Mouse (Mus musculus) retina, adult 2 months (tissue): ENCODE measurements at regions not wholly inside any gene's neighbourhood (a gene's known extent, or its start where the extent isn't known, plus 50 kb on each side); places are given as distances from the start of the nearest gene placed in this dataset.
A peak's percentile ranks its signal among the peaks of the same experiment; 100 is the strongest.

Experiments
- DNase-seq: peaks from one replicate; pipeline ENCODE4 v3.0.0-alpha.2; 2012; ENCODE audit warnings: low read depth, low spot score

GRCm38 (mm10) chr15:6025543-6025942, 274.0 kb upstream of the Dab2 start:
- DNase-seq, result no peak

- no peak for DNase-seq
Measured at GRCm38 (mm10) chr15:6029214-6029613, 270.4 kb upstream of the Dab2 start.

GRCm38 (mm10) chr15:6030396-6030795, 269.2 kb upstream of the Dab2 start:
- no peak for DNase-seq

GRCm38 (mm10) chr15:6034156-6034555, 265.4 kb upstream of the Dab2 start:
- DNase-seq, result no peak

GRCm38 (mm10) chr15:6044511-6045256, 254.9 kb upstream of the Dab2 start:
- DNase-seq, result no peak

- DNase-seq, result no peak
Measured at GRCm38 (mm10) chr15:6055703-6056102, 243.9 kb upstream of the Dab2 start.

GRCm38 (mm10) chr15:6056887-6057626, 242.5 kb upstream of the Dab2 start:
- no peak for DNase-seq

GRCm38 (mm10) chr15:6059361-6059760, 240.2 kb upstream of the Dab2 start:
- DNase-seq, result no peak

- no peak for DNase-seq
Measured at GRCm38 (mm10) chr15:6059790-6060189, 239.8 kb upstream of the Dab2 start.

- no peak for DNase-seq
Measured at GRCm38 (mm10) chr15:6060649-6061048, 238.9 kb upstream of the Dab2 start.

- DNase-seq, result no peak
Measured at GRCm38 (mm10) chr15:6065100-6065499, 234.5 kb upstream of the Dab2 start.

- no peak for DNase-seq
Measured at GRCm38 (mm10) chr15:6067380-6067779, 232.2 kb upstream of the Dab2 start.

GRCm38 (mm10) chr15:6068371-6068770, 231.2 kb upstream of the Dab2 start:
- DNase-seq, result no peak

GRCm38 (mm10) chr15:6071873-6072272, 227.7 kb upstream of the Dab2 start:
- DNase-seq, result no peak

GRCm38 (mm10) chr15:6072920-6073319, 226.7 kb upstream of the Dab2 start:
- no peak for DNase-seq

GRCm38 (mm10) chr15:6080714-6081635, 218.6 kb upstream of the Dab2 start:
- peak; percentile 4 for DNase-seq

- DNase-seq, result no peak
Measured at GRCm38 (mm10) chr15:6087208-6087607, 212.4 kb upstream of the Dab2 start.

- DNase-seq, result no peak
Measured at GRCm38 (mm10) chr15:6088498-6088897, 211.1 kb upstream of the Dab2 start.

GRCm38 (mm10) chr15:6129697-6130096, 169.9 kb upstream of the Dab2 start:
- no peak for DNase-seq

- no peak for DNase-seq
Measured at GRCm38 (mm10) chr15:6132216-6132615, 167.4 kb upstream of the Dab2 start.

GRCm38 (mm10) chr15:6145071-6145470, 154.5 kb upstream of the Dab2 start:
- DNase-seq, result no peak

- DNase-seq, result no peak
Measured at GRCm38 (mm10) chr15:6154706-6155105, 144.9 kb upstream of the Dab2 start.
